Mouse (Mus musculus): ENCODE results near the gene Prmt2. TPM values are rescaled to one million over a fixed set of nuclear protein-coding genes. Genes with fewer than 3 reads are reported as not detected.
A peak's percentile ranks its signal among the peaks of the same experiment; 100 is the strongest.

Gene Prmt2
- polyA plus RNA-seq, 1 experiment = 50.2 TPM

DNA sequence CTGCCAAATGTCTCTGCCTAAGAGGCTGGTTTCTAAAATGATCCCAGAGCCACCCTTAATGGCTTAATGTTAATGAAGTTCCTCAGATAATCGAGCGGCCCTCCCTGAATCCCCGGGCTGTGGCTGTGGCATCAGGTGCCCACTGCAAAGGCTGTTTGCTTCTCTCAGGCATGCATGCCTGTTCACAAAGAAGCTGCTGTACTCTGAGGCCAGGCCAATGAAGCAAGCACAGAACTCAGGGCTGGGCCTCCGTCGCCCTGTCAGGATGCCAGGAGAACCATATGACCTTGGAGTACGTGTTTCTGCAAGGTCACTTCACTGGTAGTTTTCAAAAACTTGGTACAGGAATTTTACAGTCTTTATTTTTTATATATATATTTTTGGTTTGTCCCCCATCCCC, 18.0 kb upstream of the Prmt2 start:
- Histone ChIP-seq H3ac (ENCODE audit: control insufficient read depth, insufficient read length, low read depth) (no peak overlapping the region), H3K27me3 (ENCODE audit: control insufficient read depth, insufficient read depth, insufficient read length) (no peaks in the 10 kb centered on the region), H3K4me3 (ENCODE audit: insufficient read depth, poor library complexity, severe bottlenecking) (no peak overlapping the region), H3K79me3 (ENCODE audit: low read depth) (no peaks in the 10 kb centered on the region), H3K36me3 (ENCODE audit: control insufficient read depth, insufficient read depth) (peaks cover 4% of the 10 kb centered on the region), H3K79me2 (ENCODE audit: control insufficient read depth, insufficient read depth) (no peaks in the 10 kb centered on the region)
- no peak for TF ChIP-seq CTCF (IDR thresholded peaks at IDR 0.05; ENCODE audit: control insufficient read depth, insufficient read depth, insufficient read length)
- TF ChIP-seq MYOD1 (IDR thresholded peaks at IDR 0.05; ENCODE audit: control insufficient read depth, insufficient read length, low read depth) = no peak
- TF ChIP-seq CEBPB (IDR thresholded peaks at IDR 0.05; ENCODE audit: low read depth) = no peak
- no peak for TF ChIP-seq USF1 (IDR thresholded peaks at IDR 0.05; ENCODE audit: low read depth)
- TF ChIP-seq MYOG (IDR thresholded peaks at IDR 0.05; ENCODE audit: control insufficient read depth, extremely low read depth, insufficient read length) = no peak
- no peak for TF ChIP-seq MAX (IDR thresholded peaks at IDR 0.05)
- no peak for TF ChIP-seq FOSL1 (IDR thresholded peaks at IDR 0.05; ENCODE audit: insufficient read depth, low read length, poor library complexity, severe bottlenecking)

GRCm38 (mm10) chr10:76253536-76253935, 15.9 kb upstream of the Prmt2 start, which contains the start of gene S100b:
Gene S100b (plus strand): TSS chr10:76253853.
- no peak within 1 kb of the TSS for H3K4me3 ChIP-seq (ENCODE audit: insufficient read depth, poor library complexity, severe bottlenecking)
- no peaks in the 10 kb centered on the region for H3K79me2 ChIP-seq (ENCODE audit: control insufficient read depth, insufficient read depth)
- no peak for TF ChIP-seq USF1 (IDR thresholded peaks at IDR 0.05; ENCODE audit: low read depth)
- no peak for TF ChIP-seq CTCF (IDR thresholded peaks at IDR 0.05; ENCODE audit: control insufficient read depth, insufficient read depth, insufficient read length)
- no peak for TF ChIP-seq MYOG (IDR thresholded peaks at IDR 0.05; ENCODE audit: control insufficient read depth, extremely low read depth, insufficient read length)
- no peak for TF ChIP-seq MYOD1 (IDR thresholded peaks at IDR 0.05; ENCODE audit: control insufficient read depth, insufficient read length, low read depth)
- TF ChIP-seq MAX (IDR thresholded peaks at IDR 0.05) = no peak
- no peak for TF ChIP-seq FOSL1 (IDR thresholded peaks at IDR 0.05; ENCODE audit: insufficient read depth, low read length, poor library complexity, severe bottlenecking)
- no peak for TF ChIP-seq CEBPB (IDR thresholded peaks at IDR 0.05; ENCODE audit: low read depth)
- no peak within 1 kb of the TSS for H3ac ChIP-seq (ENCODE audit: control insufficient read depth, insufficient read length, low read depth)
- H3K27me3 ChIP-seq (ENCODE audit: control insufficient read depth, insufficient read depth, insufficient read length) = no peaks in the 10 kb centered on the region
- H3K79me3 ChIP-seq (ENCODE audit: low read depth) = no peaks in the 10 kb centered on the region
- H3K36me3 ChIP-seq (ENCODE audit: control insufficient read depth, insufficient read depth) = no peaks in the 10 kb centered on the region

- H3K4me3 ChIP-seq (ENCODE audit: insufficient read depth, poor library complexity, severe bottlenecking) = no peak overlapping the region
- H3K27me3 ChIP-seq (ENCODE audit: control insufficient read depth, insufficient read depth, insufficient read length) = no peaks in the 10 kb centered on the region
- no peak for TF ChIP-seq MYOG (IDR thresholded peaks at IDR 0.05; ENCODE audit: control insufficient read depth, extremely low read depth, insufficient read length)
- no peak for TF ChIP-seq MAX (IDR thresholded peaks at IDR 0.05)
- TF ChIP-seq CTCF (IDR thresholded peaks at IDR 0.05; ENCODE audit: control insufficient read depth, insufficient read depth, insufficient read length) = no peak
- TF ChIP-seq USF1 (IDR thresholded peaks at IDR 0.05; ENCODE audit: low read depth) = no peak
- TF ChIP-seq MYOD1 (IDR thresholded peaks at IDR 0.05; ENCODE audit: control insufficient read depth, insufficient read length, low read depth) = no peak
- TF ChIP-seq CEBPB (IDR thresholded peaks at IDR 0.05; ENCODE audit: low read depth) = no peak
- TF ChIP-seq FOSL1 (IDR thresholded peaks at IDR 0.05; ENCODE audit: insufficient read depth, low read length, poor library complexity, severe bottlenecking) = no peak
- H3K36me3 ChIP-seq (ENCODE audit: control insufficient read depth, insufficient read depth) = no peaks in the 10 kb centered on the region
- no peaks in the 10 kb centered on the region for H3K79me3 ChIP-seq (ENCODE audit: low read depth)
- H3K79me2 ChIP-seq (ENCODE audit: control insufficient read depth, insufficient read depth) = no peaks in the 10 kb centered on the region
- no peak overlapping the region for H3ac ChIP-seq (ENCODE audit: control insufficient read depth, insufficient read length, low read depth)
Measured at GRCm38 (mm10) chr10:76253079-76253478, 15.4 kb upstream of the Prmt2 start.

- no peaks in the 10 kb centered on the region for H3K36me3 ChIP-seq (ENCODE audit: control insufficient read depth, insufficient read depth)
- H3K79me2 ChIP-seq (ENCODE audit: control insufficient read depth, insufficient read depth) = no peaks in the 10 kb centered on the region
- H3K4me3 ChIP-seq (ENCODE audit: insufficient read depth, poor library complexity, severe bottlenecking) = no peak overlapping the region
- no peaks in the 10 kb centered on the region for H3K79me3 ChIP-seq (ENCODE audit: low read depth)
- no peak overlapping the region for H3ac ChIP-seq (ENCODE audit: control insufficient read depth, insufficient read length, low read depth)
- TF ChIP-seq MYOG (IDR thresholded peaks at IDR 0.05; ENCODE audit: control insufficient read depth, extremely low read depth, insufficient read length) = no peak
- no peak for TF ChIP-seq USF1 (IDR thresholded peaks at IDR 0.05; ENCODE audit: low read depth)
- TF ChIP-seq MAX (IDR thresholded peaks at IDR 0.05) = no peak
- TF ChIP-seq MYOD1 (IDR thresholded peaks at IDR 0.05; ENCODE audit: control insufficient read depth, insufficient read length, low read depth) = no peak
- TF ChIP-seq FOSL1 (IDR thresholded peaks at IDR 0.05; ENCODE audit: insufficient read depth, low read length, poor library complexity, severe bottlenecking) = no peak
- TF ChIP-seq CTCF (IDR thresholded peaks at IDR 0.05; ENCODE audit: control insufficient read depth, insufficient read depth, insufficient read length) = no peak
- no peak for TF ChIP-seq CEBPB (IDR thresholded peaks at IDR 0.05; ENCODE audit: low read depth)
- no peaks in the 10 kb centered on the region for H3K27me3 ChIP-seq (ENCODE audit: control insufficient read depth, insufficient read depth, insufficient read length)
Measured at GRCm38 (mm10) chr10:76250870-76251269, 13.2 kb upstream of the Prmt2 start.

DNA sequence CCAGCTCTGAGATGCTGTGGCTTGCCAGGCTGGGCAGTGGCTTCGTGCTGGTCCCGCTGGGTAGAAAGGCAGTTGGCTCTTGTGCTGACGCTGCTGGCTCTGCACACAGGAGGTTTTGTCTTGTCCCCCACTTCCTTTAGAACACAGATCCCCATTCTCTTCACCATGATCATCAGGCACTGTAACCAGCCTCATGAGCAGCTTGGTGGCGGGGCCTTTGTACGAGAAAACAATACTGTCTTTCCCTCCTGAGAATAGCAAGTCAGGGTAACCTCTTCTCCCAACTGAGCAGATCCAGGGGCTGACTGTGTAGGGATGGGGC, 10.9 kb upstream of the Prmt2 start:
- H3K36me3 ChIP-seq (ENCODE audit: control insufficient read depth, insufficient read depth) = no peaks in the 10 kb centered on the region

More for the DNA sequence above, 10.9 kb upstream of the Prmt2 start:
- H3K79me3 ChIP-seq (ENCODE audit: low read depth) = no peaks in the 10 kb centered on the region
- H3ac ChIP-seq (ENCODE audit: control insufficient read depth, insufficient read length, low read depth) = peak overlapping the region; percentile 32
- no peaks in the 10 kb centered on the region for H3K27me3 ChIP-seq (ENCODE audit: control insufficient read depth, insufficient read depth, insufficient read length)
- no peak for TF ChIP-seq MYOG (IDR thresholded peaks at IDR 0.05; ENCODE audit: control insufficient read depth, extremely low read depth, insufficient read length)
- no peak for TF ChIP-seq USF1 (IDR thresholded peaks at IDR 0.05; ENCODE audit: low read depth)
- TF ChIP-seq MYOD1 (IDR thresholded peaks at IDR 0.05; ENCODE audit: control insufficient read depth, insufficient read length, low read depth) = no peak
- no peak for TF ChIP-seq CTCF (IDR thresholded peaks at IDR 0.05; ENCODE audit: control insufficient read depth, insufficient read depth, insufficient read length)
- TF ChIP-seq FOSL1 (IDR thresholded peaks at IDR 0.05; ENCODE audit: insufficient read depth, low read length, poor library complexity, severe bottlenecking) = no peak
- TF ChIP-seq CEBPB (IDR thresholded peaks at IDR 0.05; ENCODE audit: low read depth) = no peak
- TF ChIP-seq MAX (IDR thresholded peaks at IDR 0.05) = no peak
- no peaks in the 10 kb centered on the region for H3K79me2 ChIP-seq (ENCODE audit: control insufficient read depth, insufficient read depth)
- H3K4me3 ChIP-seq (ENCODE audit: insufficient read depth, poor library complexity, severe bottlenecking) = no peak overlapping the region
